Mouse (Mus musculus) layer of hippocampus, adult 8-10 months (tissue): ENCODE measurements around the gene Pisd. TPM values are rescaled to one million over a fixed set of nuclear protein-coding genes. Genes with fewer than 3 reads are reported as not detected.
"Not testable (repeated sequence)": the region's sequence is repeated elsewhere in the genome, so short reads cannot be mapped to it uniquely, and the experiment has no call there.

Experiments
- DNase-seq, 2 experiments: peaks; one replicate each; pipeline ENCODE4 v3.0.0; 2022; ENCODE audit warnings: low spot score in 2 of 2
- total RNA-seq, 4 experiments: library from RNA; stranded (reverse); gene quantifications; 2 replicates each; pipeline ENCODE4 v1.2.4; 2022

Pisd gene
- total RNA-seq, 4 experiments from 2014 or later: 60.9 to 65.6 (median 65.0) TPM

DNA sequence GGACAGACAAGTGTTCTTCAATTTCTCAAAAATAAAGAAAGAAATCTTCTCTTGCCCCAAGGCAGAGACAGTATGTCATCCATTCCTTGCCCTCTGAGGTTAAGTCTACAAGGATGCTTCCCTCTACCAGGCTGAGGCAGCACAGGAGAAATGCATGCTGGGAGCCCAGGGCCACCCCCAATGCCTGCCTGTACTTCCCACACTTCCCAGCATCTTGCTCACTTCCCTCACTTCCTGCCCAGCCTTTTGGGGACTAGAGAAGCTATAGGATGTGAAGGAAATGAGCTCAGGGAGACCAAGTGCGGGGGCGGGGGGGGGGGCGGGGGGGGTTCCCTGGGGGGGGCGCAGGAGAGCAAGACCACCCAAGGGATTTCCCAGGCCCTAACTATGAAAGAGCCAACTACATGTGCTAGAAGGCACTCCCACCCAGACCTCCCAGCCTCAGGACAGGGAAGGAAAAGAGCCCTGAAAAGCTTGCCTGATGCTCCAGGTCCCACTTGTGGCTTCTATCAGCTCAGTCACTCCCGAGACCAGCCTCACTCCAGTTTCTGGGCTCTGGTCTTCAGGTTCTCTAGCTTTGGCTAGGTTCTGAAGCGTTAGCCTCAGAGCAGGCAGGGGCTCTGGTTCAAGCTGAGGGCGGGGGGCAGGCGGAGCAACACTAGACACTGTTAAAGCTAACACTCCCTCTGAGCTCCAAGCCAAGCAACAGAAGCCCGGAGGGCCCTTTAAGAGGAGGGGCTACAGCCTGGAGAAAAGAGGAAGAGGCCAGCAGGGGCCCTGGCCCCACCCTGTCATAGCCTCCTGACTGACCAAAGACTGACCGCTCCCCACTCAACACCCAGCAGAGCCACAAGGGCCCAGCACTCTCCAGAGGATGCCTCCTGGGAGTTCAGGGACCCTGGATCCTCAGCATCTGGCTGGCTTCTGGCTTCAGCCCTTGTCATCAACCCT, 39.5 kb downstream of the Pisd start:
- DNase-seq: peak; percentile 50 to 69

DNA sequence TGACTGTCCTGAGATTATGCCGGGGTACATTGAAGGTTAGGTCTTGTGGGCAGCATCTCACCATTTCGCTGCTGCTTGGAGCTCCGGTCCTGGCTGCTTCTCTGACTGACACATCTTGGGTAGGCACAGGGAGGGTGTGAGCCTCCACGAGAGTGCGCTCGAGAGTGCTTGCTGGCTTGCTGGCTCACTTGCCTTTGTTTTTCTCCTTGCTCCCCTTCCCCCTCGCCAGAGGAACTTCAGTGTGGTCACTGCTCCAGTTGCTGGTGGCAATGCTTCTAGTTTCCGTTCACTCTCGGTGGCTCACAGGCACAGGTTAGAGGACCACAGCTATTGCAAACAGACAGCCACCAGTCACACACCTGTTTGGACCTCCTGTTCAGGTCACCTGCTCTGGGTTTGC, 43.3 kb downstream of the Pisd start:
- DNase-seq: peak; percentile 79 to 86

DNA sequence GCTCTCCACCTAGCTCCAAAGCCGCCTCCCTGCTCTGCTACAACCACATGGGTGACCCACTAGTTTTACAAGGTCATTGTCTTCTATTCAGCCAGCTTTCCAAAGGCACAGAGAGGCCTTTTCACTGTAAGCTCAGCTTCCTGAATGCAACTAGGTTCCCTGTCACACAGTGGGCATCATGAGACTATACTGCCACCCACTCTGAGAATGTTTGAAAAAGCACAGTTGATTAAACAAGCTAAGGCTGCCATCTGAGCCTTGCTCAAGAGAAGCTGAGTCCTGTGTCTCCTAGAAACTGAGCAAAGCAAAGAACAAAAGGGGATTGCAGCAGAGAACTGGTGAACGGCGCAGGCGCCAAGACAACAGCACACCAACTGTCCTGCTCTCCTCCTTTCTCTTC, 44.1 kb downstream of the Pisd start:
- peak; percentile 81 to 83 for DNase-seq

DNA sequence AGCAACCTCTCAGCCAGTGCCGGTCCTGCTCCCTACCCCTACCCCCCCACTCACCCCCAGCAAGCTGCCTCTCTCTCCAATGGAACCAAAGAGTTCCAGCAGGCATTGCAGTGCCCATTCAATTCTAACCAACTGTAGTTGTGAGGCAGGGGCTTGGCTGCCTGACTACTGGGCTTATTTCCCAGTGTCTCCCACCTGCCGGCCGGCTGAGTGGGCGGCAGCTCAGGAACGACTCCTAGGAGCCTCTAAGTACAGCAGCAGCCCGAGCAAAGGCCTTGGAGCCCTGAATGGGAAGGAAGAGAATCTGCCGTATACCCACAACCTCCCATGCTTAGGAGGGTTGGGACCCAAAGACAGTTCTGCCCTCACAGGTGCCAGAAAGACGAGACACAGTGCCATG, 44.6 kb downstream of the Pisd start:
- peak in 1 of 2 experiments; percentile 41 for DNase-seq

DNA sequence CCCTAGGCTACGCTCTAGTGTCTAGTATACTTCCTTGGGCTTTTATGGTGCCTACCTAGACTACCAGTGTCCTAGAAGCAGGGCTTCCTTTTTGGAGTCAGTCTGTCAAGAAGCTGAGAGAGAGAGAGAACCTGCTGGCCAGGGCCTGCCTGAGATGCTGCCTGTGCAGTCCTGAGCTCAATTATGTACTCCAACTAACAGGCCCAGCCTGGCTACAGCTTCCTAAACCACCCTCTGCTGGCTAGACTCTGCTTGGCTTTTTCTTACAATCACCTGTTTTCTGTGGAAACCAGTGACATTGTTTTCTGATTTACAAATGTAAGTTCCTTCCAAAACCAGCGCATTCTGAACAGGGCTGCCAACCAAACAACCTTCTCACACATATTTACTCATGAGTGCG, 45.3 kb downstream of the Pisd start:
- no peak for DNase-seq

DNA sequence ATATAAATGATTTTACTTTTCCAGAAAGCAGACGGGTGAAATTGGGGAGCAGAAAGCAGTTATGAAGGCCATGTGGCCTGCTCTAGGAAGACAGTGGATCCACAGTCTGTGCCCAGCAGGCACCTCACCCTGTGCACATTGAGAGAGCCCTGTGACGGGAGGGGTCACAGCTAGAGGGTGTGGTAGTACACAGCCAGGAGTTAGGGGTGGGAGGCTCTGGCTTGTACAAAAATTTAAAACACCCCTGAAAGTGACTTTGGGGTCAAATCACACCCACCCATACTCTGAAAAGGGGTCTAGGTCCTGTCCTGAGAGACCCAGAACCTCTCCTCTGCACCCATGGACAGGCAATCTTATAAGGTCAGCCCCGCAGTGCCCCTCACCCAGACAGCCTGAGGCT, 48.7 kb downstream of the Pisd start:
- DNase-seq: not testable (repeated sequence)

DNA sequence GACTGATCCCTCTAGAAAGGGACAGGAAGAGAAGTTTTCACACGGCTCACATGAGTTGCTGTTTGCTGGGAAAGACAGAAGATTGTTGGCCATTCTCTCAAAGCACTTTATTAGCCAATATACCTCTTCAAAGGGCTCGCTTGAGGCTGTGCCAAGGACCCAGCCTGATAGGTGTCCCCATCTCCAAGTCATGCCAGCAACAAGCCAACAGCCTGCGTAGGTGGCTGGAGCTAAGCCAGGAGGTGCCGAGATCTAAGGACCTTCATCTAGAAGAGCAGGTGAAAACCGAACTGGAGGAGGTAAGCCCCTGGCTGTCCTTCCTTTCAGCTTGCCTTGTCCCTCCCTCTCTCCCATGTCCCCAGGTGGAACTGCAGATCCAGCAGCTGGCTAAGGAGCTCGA, 49.7 kb downstream of the Pisd start:
- DNase-seq: no peak

DNA sequence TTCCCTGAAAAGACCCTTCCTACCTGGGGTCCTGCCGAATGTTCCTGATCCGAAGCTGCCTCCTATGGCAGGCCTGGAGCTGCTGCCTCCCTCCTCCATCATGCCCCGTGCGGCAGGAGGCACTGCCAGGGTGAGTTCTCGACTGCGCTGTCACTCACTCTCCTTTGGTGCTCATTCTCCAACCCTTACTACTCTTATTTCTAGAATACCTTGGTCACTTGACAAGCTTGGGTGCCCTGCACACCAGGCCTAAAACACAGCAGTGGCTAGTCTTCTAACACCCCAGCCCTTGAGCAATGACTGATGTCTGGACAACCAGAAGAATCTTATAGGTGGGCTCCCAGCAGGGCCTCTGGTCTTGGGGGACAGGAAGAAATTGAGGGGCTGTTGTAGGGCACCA, 51.6 kb downstream of the Pisd start:
- not testable (repeated sequence) for DNase-seq

DNA sequence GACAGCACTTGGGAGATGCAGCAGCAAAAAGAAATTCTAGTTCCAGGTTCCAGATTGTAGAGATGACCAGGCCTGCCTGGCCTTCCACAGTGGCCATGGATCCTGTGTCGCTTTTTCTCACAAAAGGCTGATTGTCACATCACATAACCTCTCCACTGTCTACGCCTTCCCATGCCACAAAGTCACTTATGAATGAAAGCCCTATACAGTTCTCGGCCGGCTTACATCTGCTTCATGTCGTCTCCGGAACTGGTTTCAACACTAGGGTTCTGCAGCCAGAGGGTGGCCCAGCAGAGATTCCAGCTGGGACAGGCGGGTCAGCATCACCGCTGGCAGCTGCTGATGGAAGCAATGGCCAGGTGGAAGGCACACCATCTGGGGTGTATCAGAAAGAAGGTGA, 56.6 kb downstream of the Pisd start:
- no peak for DNase-seq

DNA sequence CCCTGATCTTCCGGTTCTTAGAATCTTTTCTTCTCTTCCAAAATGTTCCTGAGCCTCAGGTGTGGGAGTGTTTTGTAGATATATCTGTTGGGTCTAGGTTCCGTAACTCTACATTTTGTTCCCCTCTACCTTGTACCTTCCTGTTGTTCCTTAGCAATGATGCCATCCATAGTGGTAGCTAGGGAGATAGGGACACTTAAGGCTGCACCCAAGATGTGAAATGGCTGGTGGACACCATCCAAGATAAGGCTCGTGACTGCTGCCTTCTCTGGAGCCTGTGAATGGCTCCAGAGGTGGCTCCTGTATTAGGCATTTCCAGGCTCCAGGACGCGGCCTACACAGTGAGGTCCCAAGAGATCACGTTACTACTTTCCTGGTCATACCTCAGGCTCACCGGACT, 57.1 kb downstream of the Pisd start:
- DNase-seq: no peak

DNA sequence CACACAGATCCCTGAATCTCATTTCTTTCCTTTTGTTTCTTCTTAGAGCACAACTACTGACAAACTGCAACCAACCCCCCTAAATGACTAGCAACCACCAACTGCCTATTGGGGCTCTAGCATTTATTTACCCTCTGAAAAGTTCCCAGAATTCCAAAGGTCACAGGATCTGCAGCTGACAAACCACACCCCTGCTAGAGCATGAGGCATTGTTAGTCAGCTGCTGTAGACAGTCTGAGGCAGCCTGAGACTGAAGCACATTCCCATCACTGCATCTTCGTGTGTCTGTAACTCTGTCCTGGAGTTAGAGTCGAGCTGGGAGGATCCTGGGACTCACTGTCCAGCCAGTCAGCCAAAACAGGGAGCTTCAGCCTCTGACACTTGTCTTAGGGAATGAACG, 60.0 kb downstream of the Pisd start:
- not testable (repeated sequence) for DNase-seq

DNA sequence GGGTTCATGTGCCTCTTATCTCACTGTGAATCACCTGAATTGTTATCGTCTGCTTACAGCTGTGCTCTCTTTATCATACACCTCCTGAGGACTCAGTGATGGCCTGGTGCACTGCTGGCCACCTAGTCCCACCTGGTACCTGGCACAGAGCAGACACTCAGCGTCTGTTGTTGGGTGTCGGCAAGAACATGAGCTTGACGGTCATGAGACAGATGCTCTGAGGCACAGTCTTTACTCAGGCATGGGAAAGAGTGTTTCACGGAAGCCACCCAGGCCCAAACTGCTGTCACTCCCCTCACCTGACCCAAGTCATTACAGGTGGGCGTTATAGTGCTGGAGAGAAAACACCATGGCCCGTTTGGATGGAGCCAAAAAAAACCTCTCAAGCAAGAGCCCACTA, 61.5 kb downstream of the Pisd start:
- no peak for DNase-seq

DNA sequence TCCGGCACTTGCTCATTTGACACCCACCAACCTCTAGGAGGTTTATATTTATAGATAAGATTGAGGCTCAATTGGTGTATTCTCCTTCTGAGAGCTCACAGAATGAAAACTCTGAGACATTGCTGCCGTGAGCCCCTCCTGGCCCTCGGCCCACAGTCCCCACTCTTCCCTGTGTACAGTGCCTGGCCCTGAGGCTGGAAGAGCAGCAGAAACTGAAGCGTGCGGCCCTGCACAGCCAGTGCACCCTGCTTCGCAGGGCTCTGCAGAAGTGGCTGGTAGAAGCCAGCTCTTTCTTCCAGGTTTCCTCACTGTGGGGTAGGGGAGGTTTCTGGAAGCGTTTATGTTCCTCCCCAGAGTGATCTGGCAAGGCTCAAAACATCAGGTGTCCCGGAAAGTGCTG, 62.7 kb downstream of the Pisd start:
- not testable (repeated sequence) for DNase-seq

DNA sequence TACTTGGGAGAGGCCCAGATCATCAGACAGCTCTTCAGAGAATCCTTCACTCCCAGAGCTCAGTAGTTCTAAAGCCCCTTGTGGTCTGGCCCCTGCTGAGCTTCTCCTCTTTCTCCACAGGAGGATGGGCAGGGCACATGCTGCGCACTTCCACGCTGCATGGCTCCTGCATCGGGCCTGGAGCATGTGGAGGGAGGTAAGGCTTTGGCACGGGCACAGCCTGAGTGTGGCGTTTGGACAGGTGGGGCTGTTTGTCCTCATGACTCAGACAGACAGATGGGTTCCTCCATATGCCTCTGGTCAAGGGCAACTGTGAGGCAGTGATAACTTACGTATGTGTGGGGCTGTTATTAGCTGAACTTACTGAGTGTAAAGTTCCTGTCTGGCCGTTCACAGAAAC, 63.2 kb downstream of the Pisd start:
- no peak for DNase-seq

DNA sequence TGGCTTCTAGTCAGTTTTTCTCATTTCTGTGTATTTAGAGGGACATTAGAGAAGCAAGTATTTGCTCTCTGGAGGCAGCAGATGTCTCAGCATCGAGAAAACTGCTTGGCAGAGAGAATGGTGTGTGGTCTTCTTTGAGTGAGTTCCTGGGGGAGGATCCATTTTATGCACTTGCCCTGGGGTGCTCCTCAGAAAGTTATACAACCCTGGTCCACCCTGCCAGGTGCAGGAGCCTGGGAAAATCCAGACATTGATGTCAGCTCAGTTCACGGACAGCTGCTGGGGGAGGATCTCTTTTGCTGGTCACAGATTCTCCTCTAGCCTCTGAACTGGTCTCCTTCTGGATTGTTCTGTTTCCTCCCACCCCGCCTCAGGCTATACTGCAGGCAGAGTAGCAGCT, 64.1 kb downstream of the Pisd start:
- no peak for DNase-seq

DNA sequence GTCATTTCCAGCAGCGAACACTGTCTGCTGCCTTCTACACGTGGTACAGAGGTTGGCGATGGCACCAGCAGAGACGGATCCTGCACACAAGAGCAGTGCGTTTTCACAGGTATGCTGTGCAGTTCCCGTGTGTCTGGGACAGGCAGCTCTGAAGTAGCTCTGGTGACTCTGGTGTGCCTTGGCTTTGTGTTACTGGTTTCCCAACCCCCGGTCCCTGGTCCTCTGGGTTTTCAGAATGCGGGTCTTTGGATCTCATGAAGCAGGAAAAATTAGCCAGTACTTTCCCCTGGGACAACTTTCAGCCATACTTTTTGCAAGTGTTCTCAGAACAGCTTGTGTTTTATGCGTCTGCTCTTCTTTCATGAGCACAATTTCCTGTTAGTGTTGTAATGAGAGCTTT, 65.0 kb downstream of the Pisd start:
- no peak for DNase-seq

DNA sequence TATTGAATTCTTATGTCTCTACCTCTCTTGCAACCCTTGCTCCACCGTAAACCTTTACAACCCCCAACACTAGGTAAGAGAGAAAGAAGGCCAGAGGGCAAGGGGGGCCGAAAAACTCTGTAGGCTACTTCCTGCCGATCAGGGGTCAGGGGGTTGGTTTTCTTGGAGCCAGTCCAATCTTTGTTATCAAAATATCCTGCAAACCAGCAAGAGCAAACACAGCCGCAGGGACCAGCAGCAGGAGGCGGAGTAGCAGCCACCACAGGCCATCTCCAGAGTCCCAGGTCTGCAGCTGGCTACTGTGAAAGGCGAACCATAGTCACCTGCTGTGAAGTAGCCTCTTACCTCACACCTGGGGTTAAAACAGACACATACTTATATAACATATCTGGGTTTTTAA, 66.5 kb downstream of the Pisd start:
- DNase-seq: no peak

DNA sequence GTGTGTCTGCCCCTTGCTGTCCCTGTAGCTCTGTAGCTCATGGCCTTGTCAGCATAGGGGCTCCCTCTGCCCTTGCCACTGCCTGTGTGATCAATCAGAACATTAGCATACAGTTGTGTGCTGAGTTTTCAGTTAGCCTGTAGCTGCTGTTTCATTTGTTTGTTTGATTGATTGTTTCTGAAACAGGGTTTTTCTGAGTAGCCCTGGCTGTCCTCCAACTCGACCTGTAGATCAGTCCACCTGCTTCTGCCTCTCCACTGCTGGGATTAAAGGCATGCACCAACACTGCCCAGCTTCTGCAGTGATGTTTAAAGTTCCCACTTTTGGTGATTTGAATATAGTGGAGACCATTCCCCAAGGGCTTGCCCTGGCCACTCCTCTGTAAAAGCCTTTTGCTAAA, 67.7 kb downstream of the Pisd start:
- DNase-seq: no peak

DNA sequence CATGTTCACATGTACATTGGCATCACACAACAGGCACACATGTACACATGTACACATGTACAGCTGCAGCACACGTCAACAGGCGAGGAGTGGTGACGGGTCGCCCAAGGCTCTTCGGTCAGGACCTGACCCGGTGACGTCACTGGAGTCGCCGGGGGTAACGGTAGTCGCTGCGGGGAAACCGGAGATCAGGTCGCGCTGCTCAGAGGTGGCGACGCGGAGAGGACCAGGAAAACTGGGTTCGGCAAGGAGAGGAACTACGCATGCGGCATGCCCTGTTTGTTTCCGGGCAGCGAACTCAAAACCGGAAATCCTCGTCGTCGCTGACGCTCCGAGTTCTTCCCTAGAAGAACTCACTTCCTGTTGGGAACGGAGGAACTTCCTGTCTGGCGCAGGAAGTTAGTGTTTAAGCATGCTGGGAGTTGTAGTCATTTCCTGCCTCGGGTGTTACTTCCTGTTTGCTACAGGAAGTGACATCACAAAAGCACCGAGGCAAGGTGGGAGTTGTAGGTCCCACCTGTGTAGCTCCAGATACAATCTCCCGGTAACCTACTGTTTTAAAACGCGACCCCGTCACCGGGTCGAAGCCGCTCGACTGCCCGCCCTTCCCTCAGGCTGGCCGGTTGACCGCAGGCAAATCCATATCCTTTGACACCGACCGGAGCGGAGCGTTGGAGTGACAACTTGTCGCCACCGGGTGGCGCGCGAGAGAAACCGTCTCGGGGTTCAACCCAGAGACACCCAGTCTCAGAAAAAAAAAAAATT, 71.6 kb downstream of the Pisd start:
- peak; percentile 87 to 95 for DNase-seq

DNA sequence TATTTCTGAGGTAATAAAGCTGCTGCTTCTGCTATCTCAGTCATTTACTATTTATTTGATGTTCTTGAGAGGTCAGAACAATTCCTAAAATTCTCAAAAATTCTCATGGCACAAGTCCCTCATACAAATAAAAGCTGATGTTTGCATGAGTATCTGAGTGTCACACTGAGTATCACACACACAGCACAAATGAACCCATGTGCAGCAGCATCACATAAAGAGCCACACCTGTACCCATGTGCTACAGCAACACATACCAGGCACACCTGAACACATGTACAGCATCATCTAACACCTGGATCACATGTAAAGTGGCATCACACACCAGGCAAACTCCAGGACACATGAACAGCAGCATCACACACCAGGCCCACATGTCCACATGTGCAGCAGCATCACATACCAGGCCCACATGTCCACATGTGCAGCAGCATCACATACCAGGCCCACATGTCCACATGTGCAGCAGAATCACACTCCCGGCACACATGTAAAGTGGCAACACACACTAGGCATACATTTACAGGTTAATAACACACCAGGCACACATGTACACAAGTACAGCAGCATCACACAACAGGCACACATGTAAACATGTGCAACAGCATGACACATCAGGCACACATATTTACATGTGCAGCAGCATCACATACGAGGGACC, 72.3 kb downstream of the Pisd start:
- no peak for DNase-seq

DNA sequence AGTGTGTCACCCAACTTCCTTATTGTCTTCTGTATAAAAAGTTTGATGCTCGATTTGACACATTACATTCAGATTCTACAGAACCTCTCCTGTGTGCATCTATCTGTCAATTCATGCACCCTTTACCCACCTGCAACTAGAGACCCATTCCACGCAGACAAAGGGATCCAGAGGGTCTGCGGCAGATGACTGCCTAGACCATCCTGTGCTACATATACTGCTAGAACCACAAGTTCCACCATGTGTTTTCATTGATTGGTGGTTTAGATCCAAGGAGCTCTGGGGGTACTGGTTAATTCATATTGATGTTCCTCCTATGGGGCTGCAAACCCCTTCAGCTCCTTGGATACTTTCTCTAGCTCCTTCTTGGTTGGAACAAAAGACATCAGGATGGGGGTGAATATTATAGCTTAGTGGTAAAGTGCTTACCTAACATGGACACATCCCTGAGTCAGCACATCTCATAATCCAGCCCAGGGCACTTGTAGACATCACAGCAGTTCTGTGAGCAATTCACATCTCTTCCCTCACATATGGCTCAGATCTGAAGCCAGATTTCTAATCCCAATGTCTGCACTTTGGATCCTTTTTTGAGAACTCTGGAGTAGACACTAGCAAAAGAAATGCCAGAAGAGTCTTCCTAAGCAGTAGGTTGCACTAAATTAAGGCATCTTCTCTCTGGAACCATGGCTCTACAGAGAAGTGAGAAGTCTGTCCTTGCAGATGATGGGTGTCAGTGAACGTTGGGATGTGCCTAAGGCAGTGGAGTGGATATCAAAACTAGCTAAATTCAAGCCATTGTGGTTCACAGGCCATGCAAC, 73.0 kb downstream of the Pisd start:
- no peak for DNase-seq
